Mouse (Mus musculus): ENCODE measurements around the gene Bcas3. TPM values are rescaled to one million over a fixed set of nuclear protein-coding genes. Genes with fewer than 3 reads are reported as not detected.
A peak's percentile ranks its signal among the peaks of the same experiment; 100 is the strongest.

Bcas3 gene
- polyA plus RNA-seq, 1 experiment from 2014 or later, result 13.6 TPM

DNA sequence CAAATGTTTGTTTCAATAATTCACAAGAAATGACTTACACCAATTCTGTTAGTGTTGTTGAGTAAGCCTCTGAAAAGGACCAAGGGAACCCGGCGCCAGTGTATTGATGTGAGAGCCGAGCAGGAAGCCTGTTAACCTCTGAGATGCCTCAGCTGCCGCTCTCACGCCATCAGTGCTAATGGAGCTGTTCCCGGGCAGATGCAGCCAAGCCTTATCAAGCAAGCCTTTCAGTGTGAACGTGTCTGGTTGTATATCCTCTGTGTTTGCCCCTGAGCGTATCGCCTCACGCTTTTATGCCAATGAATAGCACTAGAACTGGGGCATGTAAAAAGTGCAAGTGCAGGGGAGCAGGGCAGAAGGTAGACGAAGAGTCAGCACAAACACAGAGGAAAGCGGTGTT lies 121.4 kb downstream of the Bcas3 start:
- Histone ChIP-seq H3K9me3 (ENCODE audit: low read length) (no peaks in the 10 kb centered on the region), H3K4me2 (ENCODE audit: low read depth, low read length) (no peak overlapping the region), H3K9ac (replicated peaks) (no peak overlapping the region), H3K27ac (ENCODE audit: low read depth) (no peak overlapping the region), H3K27me3 (ENCODE audit: insufficient read depth, low read length) (no peaks in the 10 kb centered on the region), H3K4me1 (ENCODE audit: insufficient read depth) (no peaks in the 10 kb centered on the region), H3K4me3 (ENCODE audit: low read depth, low read length) (no peak overlapping the region), H3K36me3 (replicated peaks; ENCODE audit: insufficient read depth, low read length) (no peaks in the 10 kb centered on the region)
- TF ChIP-seq EP300 (IDR thresholded peaks at IDR 0.05; ENCODE audit: low read depth) (no peak), CTCF (IDR thresholded peaks at IDR 0.05; ENCODE audit: low read depth) (no peak)
- 62% methylated on average over 12 of the region's 12 CpGs for WGBS (ENCODE audit: insufficient replicate concordance)
- ATAC-seq (no peak), DNase-seq (no peak)

GRCm38 (mm10) chr11:85482737-85483467 lies 129.9 kb downstream of the Bcas3 start:
- Histone ChIP-seq H3K27me3 (ENCODE audit: insufficient read depth, low read length) (no peaks in the 10 kb centered on the region), H3K9ac (replicated peaks) (no peak overlapping the region), H3K4me3 (ENCODE audit: low read depth, low read length) (no peak overlapping the region), H3K4me1 (ENCODE audit: insufficient read depth) (no peaks in the 10 kb centered on the region), H3K4me2 (ENCODE audit: low read depth, low read length) (no peak overlapping the region), H3K27ac (ENCODE audit: low read depth) (no peak overlapping the region), H3K36me3 (replicated peaks; ENCODE audit: insufficient read depth, low read length) (no peaks in the 10 kb centered on the region), H3K9me3 (ENCODE audit: low read length) (no peaks in the 10 kb centered on the region)
- ATAC-seq (no peak), DNase-seq (peak; percentile 34)
- TF ChIP-seq EP300 (IDR thresholded peaks at IDR 0.05; ENCODE audit: low read depth) (no peak), CTCF (IDR thresholded peaks at IDR 0.05; ENCODE audit: low read depth) (peak; percentile 61)
- WGBS (ENCODE audit: insufficient replicate concordance), result 68% methylated on average over 6 of the region's 6 CpGs

DNA sequence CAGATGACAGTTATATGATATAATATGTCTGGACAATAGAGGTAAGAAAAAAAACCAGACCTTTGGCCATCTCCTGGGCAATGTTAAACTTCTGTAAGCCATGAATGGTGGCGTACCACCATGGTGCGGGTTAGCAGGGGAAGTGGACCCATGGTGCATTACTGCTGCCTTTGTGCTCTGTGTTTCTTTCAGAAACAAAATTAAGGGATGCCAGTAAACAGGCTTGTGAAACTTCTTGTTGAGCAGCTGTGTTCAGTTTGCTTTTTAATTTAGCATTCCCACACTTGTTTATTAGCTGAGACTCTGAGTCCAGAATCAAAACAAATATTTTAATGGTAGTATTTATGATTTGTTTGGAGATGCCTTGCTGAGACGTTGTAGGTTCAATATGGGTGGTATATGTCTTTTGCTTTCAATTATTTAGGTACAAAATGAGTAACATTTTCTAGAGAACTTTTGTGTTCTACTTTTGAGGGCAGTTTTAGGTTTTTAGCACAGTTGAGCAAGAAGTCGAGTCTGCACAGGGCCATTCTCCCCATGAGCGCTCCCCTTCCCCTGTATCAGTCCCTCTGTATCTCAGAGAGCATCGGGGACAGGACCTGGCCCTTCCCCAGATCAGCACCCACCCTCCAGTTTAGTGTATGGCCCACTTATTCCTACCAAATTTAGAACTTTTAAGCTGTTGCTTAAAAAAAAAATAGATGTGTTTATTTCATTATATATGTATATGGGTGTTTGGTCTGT lies 132.4 kb downstream of the Bcas3 start:
- TF ChIP-seq CTCF (IDR thresholded peaks at IDR 0.05; ENCODE audit: low read depth) (no peak), EP300 (IDR thresholded peaks at IDR 0.05; ENCODE audit: low read depth) (no peak)
- H3K4me2 ChIP-seq (ENCODE audit: low read depth, low read length), result no peak overlapping the region
- no peak for DNase-seq
- H3K9ac ChIP-seq (replicated peaks), result no peak overlapping the region
- no peak overlapping the region for H3K4me3 ChIP-seq (ENCODE audit: low read depth, low read length)
- no peaks in the 10 kb centered on the region for H3K27me3 ChIP-seq (ENCODE audit: insufficient read depth, low read length)
- H3K27ac ChIP-seq (ENCODE audit: low read depth), result no peak overlapping the region
- H3K4me1 ChIP-seq (ENCODE audit: insufficient read depth), result no peaks in the 10 kb centered on the region
- H3K9me3 ChIP-seq (ENCODE audit: low read length), result no peaks in the 10 kb centered on the region
- no peaks in the 10 kb centered on the region for H3K36me3 ChIP-seq (replicated peaks; ENCODE audit: insufficient read depth, low read length)
- ATAC-seq, result no peak
- 89% methylated on average over 6 of the region's 6 CpGs for WGBS (ENCODE audit: insufficient replicate concordance)

DNA sequence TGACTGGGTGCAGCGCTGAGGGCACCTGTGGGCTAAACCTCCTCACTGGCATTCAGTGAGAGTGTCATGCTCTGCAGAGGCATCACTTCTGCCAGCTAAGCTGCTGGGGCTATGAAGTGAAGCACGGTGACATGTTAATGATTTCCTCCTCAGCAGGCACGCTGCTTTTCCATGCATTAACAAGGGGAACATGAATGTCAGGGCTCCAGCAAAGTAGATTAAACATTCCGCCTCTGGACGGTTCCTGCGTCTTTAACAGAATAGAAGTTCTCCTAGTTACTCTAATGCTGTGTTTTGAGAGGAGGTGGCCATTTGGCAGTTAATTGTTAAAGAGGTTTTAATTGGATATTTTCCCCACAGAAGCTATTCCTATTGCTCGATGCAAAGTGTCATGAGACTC lies 134.5 kb downstream of the Bcas3 start:
- Histone ChIP-seq H3K9me3 (ENCODE audit: low read length) (no peaks in the 10 kb centered on the region), H3K4me1 (ENCODE audit: insufficient read depth) (no peaks in the 10 kb centered on the region), H3K4me3 (ENCODE audit: low read depth, low read length) (no peak overlapping the region), H3K4me2 (ENCODE audit: low read depth, low read length) (no peak overlapping the region), H3K36me3 (replicated peaks; ENCODE audit: insufficient read depth, low read length) (no peaks in the 10 kb centered on the region), H3K9ac (replicated peaks) (no peak overlapping the region), H3K27ac (ENCODE audit: low read depth) (no peak overlapping the region), H3K27me3 (ENCODE audit: insufficient read depth, low read length) (no peaks in the 10 kb centered on the region)
- DNase-seq (no peak), ATAC-seq (no peak)
- 75% methylated on average over 7 of the region's 7 CpGs for WGBS (ENCODE audit: insufficient replicate concordance)
- TF ChIP-seq EP300 (IDR thresholded peaks at IDR 0.05; ENCODE audit: low read depth) (no peak), CTCF (IDR thresholded peaks at IDR 0.05; ENCODE audit: low read depth) (no peak)

DNA sequence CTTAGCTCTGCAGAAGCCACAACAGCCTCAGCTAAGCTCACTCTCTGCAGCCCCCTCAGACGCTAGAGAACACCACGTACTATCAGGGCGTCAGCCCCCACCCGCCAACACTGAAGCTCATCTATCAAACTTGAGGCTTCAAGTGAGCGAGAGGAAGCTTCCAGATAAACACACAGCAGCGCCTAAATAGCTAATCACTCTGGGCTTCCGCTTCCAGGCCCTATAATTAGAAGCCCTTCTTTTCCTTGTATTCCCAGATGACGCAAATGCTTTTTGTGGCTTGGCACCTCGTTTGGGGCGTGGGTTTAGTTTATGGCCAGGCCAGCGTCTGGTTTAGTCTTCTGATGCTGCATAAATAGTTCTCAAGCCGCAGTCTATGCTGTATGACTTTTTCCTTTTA lies 139.3 kb downstream of the Bcas3 start:
- TF ChIP-seq CTCF (IDR thresholded peaks at IDR 0.05; ENCODE audit: low read depth) (no peak), EP300 (IDR thresholded peaks at IDR 0.05; ENCODE audit: low read depth) (peak; percentile 86)
- no peaks in the 10 kb centered on the region for H3K4me1 ChIP-seq (ENCODE audit: insufficient read depth)
- DNase-seq (peak; percentile 16), ATAC-seq (peak; percentile 49)
- no peaks in the 10 kb centered on the region for H3K9me3 ChIP-seq (ENCODE audit: low read length)
- no peak overlapping the region for H3K27ac ChIP-seq (ENCODE audit: low read depth)
- H3K4me2 ChIP-seq (ENCODE audit: low read depth, low read length), result no peak overlapping the region
- H3K36me3 ChIP-seq (replicated peaks; ENCODE audit: insufficient read depth, low read length), result no peaks in the 10 kb centered on the region
- WGBS (ENCODE audit: insufficient replicate concordance), result 26% methylated on average over 12 of the region's 12 CpGs
- no peak overlapping the region for H3K4me3 ChIP-seq (ENCODE audit: low read depth, low read length)
- no peaks in the 10 kb centered on the region for H3K27me3 ChIP-seq (ENCODE audit: insufficient read depth, low read length)
- H3K9ac ChIP-seq (replicated peaks), result no peak overlapping the region

DNA sequence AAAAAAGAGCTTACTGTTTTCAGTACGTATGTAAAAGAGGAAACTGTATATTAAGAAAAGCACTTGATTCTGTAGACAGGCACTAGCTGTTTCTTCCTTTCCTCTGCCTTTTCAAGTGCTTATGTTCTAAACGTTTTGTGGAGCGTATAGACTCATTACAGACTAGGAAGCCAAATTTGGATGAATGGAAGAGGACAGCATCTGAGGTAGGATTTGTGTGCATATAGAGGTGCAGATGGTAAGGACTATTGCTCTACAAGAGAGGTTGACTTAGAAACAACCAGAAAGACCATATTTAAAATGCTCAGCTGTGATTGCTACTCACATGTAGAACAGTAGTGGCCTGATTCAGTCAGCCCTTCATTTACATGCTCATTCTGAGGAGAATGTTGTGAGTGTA lies 139.7 kb downstream of the Bcas3 start:
- no peak overlapping the region for H3K27ac ChIP-seq (ENCODE audit: low read depth)
- no peak overlapping the region for H3K9ac ChIP-seq (replicated peaks)

More for the DNA sequence above, 139.7 kb downstream of the Bcas3 start:
- Histone ChIP-seq H3K27me3 (ENCODE audit: insufficient read depth, low read length) (no peaks in the 10 kb centered on the region), H3K9me3 (ENCODE audit: low read length) (no peaks in the 10 kb centered on the region), H3K4me2 (ENCODE audit: low read depth, low read length) (no peak overlapping the region), H3K4me1 (ENCODE audit: insufficient read depth) (no peaks in the 10 kb centered on the region), H3K36me3 (replicated peaks; ENCODE audit: insufficient read depth, low read length) (no peaks in the 10 kb centered on the region), H3K4me3 (ENCODE audit: low read depth, low read length) (no peak overlapping the region)
- DNase-seq (no peak), ATAC-seq (no peak)
- WGBS (ENCODE audit: insufficient replicate concordance), result 44% methylated on average over 3 of the region's 3 CpGs
- TF ChIP-seq CTCF (IDR thresholded peaks at IDR 0.05; ENCODE audit: low read depth) (no peak), EP300 (IDR thresholded peaks at IDR 0.05; ENCODE audit: low read depth) (no peak)
